Mouse (Mus musculus) stomach, postnatal 0 days (tissue): ENCODE results near the gene U90926.

Experiments
- CTCF ChIP-seq: IDR thresholded peaks from 2 replicates; pipeline ENCODE4 v1.5.1; 2016; ENCODE audit warnings: antibody characterized with exemption, low read depth, mild to moderate bottlenecking, moderate library complexity
- EP300 ChIP-seq: optimal IDR thresholded peaks from 2 replicates; pipeline ENCODE3; 2016; ENCODE audit warnings: antibody characterized with exemption

GRCm38 (mm10) chr5:92244900-92245299, 29.7 kb upstream of the U90926 start:
- no peak for TF ChIP-seq CTCF
- TF ChIP-seq EP300, result no peak
